Mouse (Mus musculus) gastrocnemius, postnatal 4 days (tissue): ENCODE results near the gene B230219D22Rik. TPM values are rescaled to one million over a fixed set of nuclear protein-coding genes. Genes with fewer than 3 reads are reported as not detected.
"Not testable (repeated sequence)": the region's sequence is repeated elsewhere in the genome, so short reads cannot be mapped to it uniquely, and the experiment has no call there.

Experiments used
- DNase-seq, 2 experiments: peaks; one replicate each; pipeline ENCODE4 v3.0.0; 2021 to 2022; ENCODE audit warnings: low spot score in 2 of 2, mixed read lengths in 2 of 2
- long read RNA-seq, 2 experiments: library from polyadenylated mRNA; stranded (forward); transcript quantifications; one replicate each; pipeline ENCODE4 v2.0.0; 2021
- total RNA-seq, 2 experiments: library from RNA; stranded (reverse); gene quantifications; 2 replicates each; pipeline ENCODE4 v1.2.3; 2021

The B230219D22Rik gene
- total RNA-seq = 10 to 100 TPM; 48.9 to 49.4 TPM
- long read RNA-seq, experiment 1, full-length matches to known transcripts = 28 of 71 reads
- long read RNA-seq, experiment 1, partial matches to known transcripts = 1 of 71 reads
- long read RNA-seq, experiment 1, other reads (novel, unspliced or antisense) = 42 of 71 reads
- long read RNA-seq, experiment 2, full-length matches to known transcripts = 24 of 70 reads
- long read RNA-seq, experiment 2, partial matches to known transcripts = 3 of 70 reads
- long read RNA-seq, experiment 2, other reads (novel, unspliced or antisense) = 43 of 70 reads

DNA sequence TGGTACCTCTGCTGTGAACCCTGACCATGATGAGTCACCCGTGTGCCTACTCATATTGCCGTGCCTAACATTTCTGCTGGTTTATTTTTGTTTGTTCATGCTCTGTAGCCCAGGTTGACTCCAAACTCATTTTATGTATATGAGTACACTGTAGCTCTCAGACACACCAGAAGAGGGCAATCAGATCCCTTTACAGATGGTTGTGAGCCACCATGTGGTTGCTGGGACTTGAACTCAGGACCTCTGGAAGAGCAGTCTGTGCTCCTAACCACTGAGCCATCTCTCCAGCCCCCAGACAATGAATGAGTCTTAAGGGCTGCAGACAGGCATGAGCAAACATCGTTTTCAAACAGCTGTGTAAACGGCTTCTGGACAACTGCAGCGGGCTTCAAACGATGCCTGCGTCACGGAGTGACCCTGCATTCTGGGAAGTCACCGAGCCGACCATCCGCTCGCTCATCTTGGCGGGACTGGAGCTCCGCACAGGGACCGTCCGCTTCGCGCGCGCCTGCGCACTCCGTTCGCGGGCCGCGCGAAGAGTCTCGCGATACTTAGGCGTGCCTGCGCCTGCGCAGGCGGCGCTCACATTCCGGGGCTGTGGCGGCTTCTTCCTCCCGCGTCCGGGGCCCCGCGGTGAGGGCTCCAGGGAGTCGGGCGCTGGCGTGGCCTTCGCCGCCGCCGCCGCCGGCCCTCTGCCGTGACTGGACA, at the start of gene B230219D22Rik:
B230219D22Rik (plus strand) TSS at position 590 of the 708 bp plus-strand sequence.
- peak; percentile 89 to 93 for DNase-seq

GRCm38 (mm10) chr13:55644525-55644924, 48.4 kb upstream of the B230219D22Rik start:
- no peak for DNase-seq

GRCm38 (mm10) chr13:55650098-55650497, 42.8 kb upstream of the B230219D22Rik start:
- DNase-seq = no peak

DNA sequence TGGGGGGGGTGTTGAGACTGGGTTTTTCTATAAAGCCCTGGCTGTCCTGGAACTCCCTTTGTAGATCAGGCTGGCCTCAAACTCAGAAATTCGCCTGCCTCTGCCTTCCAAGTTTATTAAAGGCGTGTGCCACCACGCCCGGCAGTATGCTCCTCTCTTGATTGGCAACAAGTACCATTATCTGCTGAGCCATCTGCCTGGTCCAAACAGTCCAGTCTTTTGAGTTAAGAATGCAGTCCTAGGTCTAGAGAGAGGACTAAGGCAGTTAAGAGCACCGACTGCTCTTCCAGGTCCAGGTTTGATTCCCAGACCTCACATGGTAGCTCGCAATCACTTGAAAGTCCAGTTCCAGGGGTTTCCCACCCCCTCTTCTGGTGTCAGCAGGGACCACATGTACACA, 41.9 kb upstream of the B230219D22Rik start:
- DNase-seq = no peak

DNA sequence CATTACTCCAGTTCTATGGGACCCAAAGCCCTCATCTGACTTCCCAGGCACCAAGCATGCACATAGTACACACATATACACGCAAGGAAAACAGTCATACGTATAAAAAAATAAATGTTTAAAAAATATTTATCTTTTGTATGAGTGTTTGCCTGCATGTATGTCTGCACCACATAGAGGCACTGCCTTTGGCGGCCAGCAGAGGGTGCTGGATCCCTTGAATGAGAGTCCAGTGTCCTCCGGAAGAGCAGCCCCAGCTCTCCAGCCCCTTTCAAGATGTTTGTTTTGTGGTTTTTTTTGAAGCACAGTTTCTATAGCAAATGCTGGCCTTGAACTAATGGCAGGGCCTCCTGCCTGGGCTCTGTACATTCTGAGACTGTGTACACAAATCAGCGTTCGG, 24.4 kb upstream of the B230219D22Rik start:
- peak in 1 of 2 experiments; percentile 24 for DNase-seq

- no peak for DNase-seq
Observed at GRCm38 (mm10) chr13:55672711-55673110, 20.2 kb upstream of the B230219D22Rik start.

- DNase-seq = no peak
Observed at GRCm38 (mm10) chr13:55677364-55677763, 15.6 kb upstream of the B230219D22Rik start.

DNA sequence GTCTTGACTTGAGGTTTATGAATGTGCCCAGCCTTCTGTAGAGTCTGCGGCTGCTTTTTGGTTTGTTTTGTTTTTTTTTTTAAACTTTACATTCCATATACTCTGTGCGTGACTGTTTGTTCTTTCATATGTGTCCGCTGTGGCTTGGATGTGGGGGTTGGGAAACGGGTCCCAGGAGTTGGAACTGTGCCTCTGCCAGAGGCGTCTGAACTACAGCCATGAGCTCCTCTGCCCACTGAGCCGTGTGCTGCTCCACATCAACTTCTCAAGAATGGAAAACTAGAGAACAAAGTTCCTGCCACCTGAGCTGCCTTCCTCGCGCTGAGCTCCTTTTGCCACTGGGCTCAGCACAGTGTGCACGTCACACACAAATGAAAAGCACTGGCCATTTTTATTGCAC, 10.7 kb upstream of the B230219D22Rik start:
- DNase-seq = no peak

DNA sequence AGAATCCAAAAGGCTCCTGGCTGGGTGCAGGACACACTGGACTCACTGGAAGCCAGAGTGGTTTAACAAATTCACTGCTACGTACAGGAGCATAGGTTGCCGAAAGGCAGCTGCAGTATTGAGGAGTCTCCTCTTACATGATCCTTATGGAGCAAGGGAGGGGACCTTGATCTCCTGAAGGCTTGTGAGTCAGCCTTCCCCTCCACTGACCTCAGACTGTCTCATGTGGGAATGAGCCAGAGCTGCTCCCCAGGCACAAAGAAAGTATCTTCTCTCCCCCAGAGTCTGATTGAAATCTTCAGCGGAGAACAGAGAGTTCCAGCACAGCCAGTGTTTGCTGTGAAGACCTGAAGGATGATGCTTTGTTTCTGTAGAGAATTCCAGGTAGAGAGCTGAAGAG, 9.3 kb upstream of the B230219D22Rik start:
- no peak for DNase-seq

GRCm38 (mm10) chr13:55686107-55686633, 6.8 kb upstream of the B230219D22Rik start:
- DNase-seq = no peak

- no peak for DNase-seq
Observed at GRCm38 (mm10) chr13:55687927-55688602, 4.9 kb upstream of the B230219D22Rik start.

DNA sequence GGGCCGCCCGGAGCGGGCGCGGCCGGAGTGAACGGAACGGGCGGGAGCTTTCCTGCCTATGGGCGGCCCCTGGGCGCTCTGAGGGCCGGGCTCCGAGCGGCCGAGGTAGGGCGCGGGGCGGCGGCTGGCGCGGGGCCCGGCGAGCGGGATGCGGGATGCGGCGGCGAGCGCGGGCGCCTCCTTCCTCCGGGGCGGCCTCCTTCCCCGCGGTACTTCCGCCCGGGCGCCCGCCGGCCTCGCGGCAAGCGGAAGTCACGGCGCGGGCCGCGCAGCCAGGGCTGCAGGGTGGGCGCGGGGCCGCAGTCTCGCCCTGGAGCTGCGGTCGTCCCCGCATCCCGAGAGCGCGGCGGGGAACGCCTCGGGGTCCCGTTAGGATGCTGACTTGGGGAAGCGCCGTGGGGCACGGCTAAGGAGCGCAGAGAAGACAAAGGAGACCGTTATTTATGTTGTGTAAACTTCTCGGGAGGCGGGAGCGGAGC, 358 bp downstream of the B230219D22Rik start:
- DNase-seq = peak in 1 of 2 experiments; percentile 37

- DNase-seq = no peak
Observed at GRCm38 (mm10) chr13:55694110-55694509, 1.2 kb downstream of the B230219D22Rik start.

GRCm38 (mm10) chr13:55695989-55696388, 3.1 kb downstream of the B230219D22Rik start:
- not testable (repeated sequence) for DNase-seq

GRCm38 (mm10) chr13:55704301-55704700, 11.4 kb downstream of the B230219D22Rik start:
- no peak for DNase-seq

- no peak for DNase-seq
Observed at GRCm38 (mm10) chr13:55712846-55713245, 19.9 kb downstream of the B230219D22Rik start.

DNA sequence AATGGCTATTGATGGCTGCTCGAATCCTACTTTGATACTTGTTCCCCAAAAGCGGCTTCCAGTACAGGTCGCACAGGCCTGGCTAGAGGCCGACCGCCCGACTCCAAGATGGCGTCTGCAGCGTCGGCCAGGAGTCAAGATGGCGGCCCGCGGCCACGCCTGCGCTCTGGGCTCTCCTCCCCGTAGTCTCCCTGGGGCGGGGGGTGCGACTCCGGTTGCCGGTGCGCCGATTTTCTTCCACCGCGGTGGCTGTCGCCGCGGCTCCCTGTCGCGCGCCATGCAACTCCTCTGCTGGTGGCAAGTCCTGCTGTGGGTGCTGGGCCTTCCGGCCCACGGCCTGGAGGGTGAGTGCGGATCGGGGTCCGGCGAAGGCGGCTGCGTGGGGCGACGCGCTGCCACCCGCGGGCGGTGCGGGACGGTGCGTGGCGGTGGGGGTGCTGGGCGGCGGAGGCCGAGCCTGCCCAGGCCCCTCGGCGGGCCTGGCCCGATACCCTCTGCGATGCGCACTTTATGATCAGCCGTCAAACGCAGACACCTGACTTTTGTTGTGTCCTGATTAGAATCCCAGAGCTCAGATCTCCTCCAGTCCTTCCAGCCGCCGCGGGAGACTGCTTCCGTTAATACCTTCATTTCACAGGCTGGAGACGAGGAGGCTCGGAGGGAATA, 21.7 kb downstream of the B230219D22Rik start, which contains the start of gene Txndc15:
Txndc15 (plus strand) TSS at position 150 of the 666 bp plus-strand sequence.
- peak; percentile 77 to 86 for DNase-seq

DNA sequence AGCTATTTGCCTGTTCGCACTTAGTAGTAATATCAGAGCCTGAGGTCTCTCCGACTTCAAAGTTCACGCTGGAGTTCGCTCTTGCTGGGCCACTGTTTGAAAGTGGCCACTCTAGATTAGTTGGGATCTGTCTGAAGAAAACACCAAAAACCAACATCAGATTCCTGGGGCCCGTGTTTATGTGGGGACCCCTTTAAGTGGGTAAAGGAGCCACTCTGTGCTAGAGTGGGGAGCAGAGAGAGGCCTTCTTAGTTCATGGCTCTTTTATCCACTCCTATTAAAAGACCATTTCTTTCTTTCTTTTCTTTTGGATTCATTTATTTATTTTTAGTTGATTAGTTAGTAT, 22.2 kb downstream of the B230219D22Rik start:
- no peak for DNase-seq

- DNase-seq = no peak
Observed at GRCm38 (mm10) chr13:55715908-55716510, 23.1 kb downstream of the B230219D22Rik start.

DNA sequence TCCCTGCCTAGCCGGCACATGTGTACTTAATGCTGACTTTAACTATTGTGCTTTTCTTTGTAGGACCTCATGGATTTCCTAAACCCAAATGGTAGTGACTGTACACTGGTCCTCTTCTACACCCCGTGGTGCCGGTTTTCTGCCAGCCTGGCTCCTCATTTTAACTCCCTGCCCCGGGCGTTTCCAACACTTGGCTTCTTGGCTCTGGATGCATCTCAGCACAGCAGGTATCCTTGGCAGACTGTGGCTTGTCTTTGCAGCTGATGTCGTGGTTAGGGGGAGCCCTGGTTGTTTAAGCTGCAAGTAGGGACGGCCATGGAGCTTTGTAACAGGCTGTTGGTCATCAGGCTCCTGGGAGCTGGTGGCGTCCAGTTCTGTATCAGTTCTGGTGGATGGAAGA, 28.6 kb downstream of the B230219D22Rik start:
- no peak for DNase-seq

- no peak for DNase-seq
Observed at GRCm38 (mm10) chr13:55721995-55722394, 29.1 kb downstream of the B230219D22Rik start.
